Mouse (Mus musculus): ENCODE measurements around the gene Gpr1. TPM values are rescaled to one million over a fixed set of nuclear protein-coding genes. Genes with fewer than 3 reads are reported as not detected.
"Not testable (repeated sequence)": the region's sequence is repeated elsewhere in the genome, so short reads cannot be mapped to it uniquely, and the experiment has no call there.

The Gpr1 gene
- polyA plus RNA-seq, 1 experiment from 2014 or later: 0.20 TPM

DNA sequence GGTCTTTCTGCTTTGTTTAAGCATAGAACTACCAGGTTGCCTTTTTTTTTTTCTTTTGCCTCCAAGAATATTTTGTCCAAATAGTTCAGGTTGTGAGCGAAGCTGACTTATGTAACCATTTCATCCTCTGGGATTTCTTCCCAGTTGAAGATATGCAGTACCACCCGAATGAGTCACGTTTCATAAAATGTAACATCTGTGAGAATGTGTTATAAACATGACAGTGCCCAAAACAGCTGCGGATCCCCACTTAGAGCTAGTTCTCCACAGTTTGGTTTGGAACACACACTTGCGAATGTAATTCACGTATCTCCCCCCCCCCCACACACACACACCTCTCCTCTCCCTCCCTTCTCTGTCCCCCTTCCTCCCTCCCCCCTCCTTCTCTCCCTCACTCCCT lies 15.0 kb downstream of the Gpr1 start:
- no peak overlapping the region for H3K9ac ChIP-seq (replicated peaks)
- H3K27me3 ChIP-seq: peaks cover 28% of the 10 kb centered on the region
- H3K4me2 ChIP-seq: no peak overlapping the region
- WGBS: 85% methylated on average over 6 of the region's 6 CpGs
- H3K4me3 ChIP-seq (replicated peaks): no peak overlapping the region
- peaks cover 7% of the 10 kb centered on the region; the same call in 1 of the 2 replicates for H3K9me3 ChIP-seq
- no peaks in the 10 kb centered on the region for H3K36me3 ChIP-seq
- H3K27ac ChIP-seq: no peak overlapping the region
- H3K4me1 ChIP-seq (replicated peaks): peaks cover 11% of the 10 kb centered on the region
- ATAC-seq (ENCODE audit: insufficient number of reproducible peaks, insufficient read depth, low FRiP score, low TSS enrichment, low read depth): no peak

DNA sequence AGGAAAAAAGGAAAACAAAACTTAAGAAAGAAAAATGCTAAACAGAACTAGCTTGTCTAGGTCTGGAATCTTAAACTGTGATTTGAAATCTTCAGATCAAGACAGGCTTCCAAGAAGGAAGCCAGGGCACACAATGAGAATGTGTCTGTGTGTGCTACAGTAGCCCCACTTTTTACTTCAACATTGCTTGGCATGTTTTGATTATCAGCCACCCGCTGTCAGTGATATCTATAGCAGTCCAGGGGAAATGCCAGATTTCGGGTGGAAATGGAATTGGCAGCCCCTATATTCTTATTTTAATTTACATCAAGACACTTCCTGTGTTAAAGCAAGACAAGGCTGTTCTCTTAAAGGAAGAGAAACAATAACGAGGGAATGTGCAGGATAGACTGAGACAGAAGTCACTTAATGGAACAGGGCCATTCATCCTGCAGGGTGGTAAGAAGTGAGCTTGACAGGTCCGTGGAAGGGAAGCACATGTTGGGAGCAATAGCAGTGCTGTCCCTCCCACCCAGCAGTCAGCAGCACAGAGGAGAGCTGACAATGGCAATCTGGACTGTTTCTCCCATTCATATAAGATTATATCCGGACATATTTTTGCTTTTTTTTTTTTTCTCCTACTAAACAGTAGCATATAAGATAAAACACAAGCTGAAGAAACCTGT lies 18.4 kb downstream of the Gpr1 start:
- no peak for ATAC-seq (ENCODE audit: insufficient number of reproducible peaks, insufficient read depth, low FRiP score, low TSS enrichment, low read depth)
- Histone ChIP-seq H3K9ac (replicated peaks) (no peak overlapping the region), H3K4me1 (replicated peaks) (no peaks in the 10 kb centered on the region), H3K36me3 (no peaks in the 10 kb centered on the region), H3K9me3 (peaks cover 7% of the 10 kb centered on the region; the same call in 1 of the 2 replicates), H3K27me3 (0 out of 2 replicates have a peak, but pooled peaks cover 8% of the 10 kb centered on the region), H3K4me3 (replicated peaks) (no peak overlapping the region), H3K4me2 (no peak overlapping the region), H3K27ac (no peak overlapping the region)
- 62% methylated on average over 5 of the region's 5 CpGs for WGBS

DNA sequence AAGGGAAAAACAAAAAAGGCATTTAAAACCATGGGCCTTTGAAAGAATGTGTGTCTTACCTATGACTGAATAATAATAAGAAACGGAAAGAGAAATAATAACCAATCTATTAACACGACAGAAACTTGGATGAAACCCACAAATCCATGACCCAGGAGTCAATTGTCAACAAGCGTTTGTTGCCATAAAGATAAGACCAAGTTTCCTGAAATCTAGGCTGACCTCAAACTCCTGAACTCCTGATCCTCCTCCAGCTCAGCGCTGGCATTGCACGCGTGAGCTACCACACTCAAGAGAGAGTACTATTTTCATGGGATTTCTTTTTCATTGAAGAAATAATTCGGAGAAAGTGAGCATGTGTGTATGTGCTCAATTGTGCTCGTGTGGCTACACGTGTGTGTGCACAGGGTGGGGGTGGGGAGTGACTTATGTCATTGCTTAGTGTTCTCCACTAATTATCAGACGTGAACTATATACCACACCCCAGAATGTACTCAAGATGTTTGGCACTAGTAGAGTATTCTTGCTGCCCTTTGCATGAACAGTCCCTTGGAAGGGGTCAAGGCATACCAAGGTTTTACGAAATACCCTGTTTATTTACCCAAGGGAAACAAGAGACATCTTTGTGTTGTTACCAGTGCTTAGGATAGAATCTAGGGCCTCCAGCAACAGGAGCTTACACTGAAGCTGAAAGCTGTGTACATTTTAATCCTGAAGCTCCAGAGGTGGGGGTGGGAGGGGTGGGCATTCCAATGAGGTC lies 21.9 kb downstream of the Gpr1 start:
- no peak overlapping the region for H3K4me2 ChIP-seq
- no peak overlapping the region for H3K9ac ChIP-seq (replicated peaks)
- H3K27ac ChIP-seq: no peak overlapping the region
- no peaks in the 10 kb centered on the region for H3K9me3 ChIP-seq
- H3K36me3 ChIP-seq: no peaks in the 10 kb centered on the region
- ATAC-seq (ENCODE audit: insufficient number of reproducible peaks, insufficient read depth, low FRiP score, low TSS enrichment, low read depth): no peak
- no peak overlapping the region for H3K4me3 ChIP-seq (replicated peaks)
- no peaks in the 10 kb centered on the region for H3K4me1 ChIP-seq (replicated peaks)
- 88% methylated on average over 11 of the region's 11 CpGs for WGBS
- 0 out of 2 replicates have a peak, but pooled peaks cover 3% of the 10 kb centered on the region for H3K27me3 ChIP-seq

DNA sequence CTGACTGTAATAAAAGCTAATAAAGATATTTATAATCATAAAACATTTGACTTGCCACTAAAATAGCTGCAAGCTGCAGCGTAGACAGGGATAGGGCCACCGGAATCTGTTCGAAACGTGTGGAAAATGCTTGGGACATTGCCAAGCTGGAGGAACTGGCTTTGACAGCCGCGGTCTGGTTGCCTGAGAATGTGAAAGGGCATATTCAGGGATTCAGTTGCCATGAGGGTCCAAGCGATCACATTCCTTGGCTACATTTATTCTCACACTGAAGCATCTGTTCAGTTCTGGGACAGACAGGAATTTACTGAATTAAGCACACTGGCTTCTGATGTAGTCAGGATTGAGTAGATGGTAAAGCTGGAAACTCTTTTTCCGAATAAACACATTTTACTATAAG lies 23.5 kb downstream of the Gpr1 start:
- Histone ChIP-seq H3K27me3 (0 out of 2 replicates have a peak, but pooled peaks cover 3% of the 10 kb centered on the region), H3K9me3 (no peaks in the 10 kb centered on the region), H3K36me3 (no peaks in the 10 kb centered on the region), H3K27ac (0 out of 2 replicates have a peak overlapping the region, but pooled peaks have one; percentile 23), H3K9ac (replicated peaks) (no peak overlapping the region), H3K4me3 (replicated peaks) (no peak overlapping the region), H3K4me2 (no peak overlapping the region), H3K4me1 (replicated peaks) (no peaks in the 10 kb centered on the region)
- 78% methylated on average over 8 of the region's 8 CpGs for WGBS
- peak; percentile 47; the same call in 1 of the 2 replicates for ATAC-seq (ENCODE audit: insufficient number of reproducible peaks, insufficient read depth, low FRiP score, low TSS enrichment, low read depth)

DNA sequence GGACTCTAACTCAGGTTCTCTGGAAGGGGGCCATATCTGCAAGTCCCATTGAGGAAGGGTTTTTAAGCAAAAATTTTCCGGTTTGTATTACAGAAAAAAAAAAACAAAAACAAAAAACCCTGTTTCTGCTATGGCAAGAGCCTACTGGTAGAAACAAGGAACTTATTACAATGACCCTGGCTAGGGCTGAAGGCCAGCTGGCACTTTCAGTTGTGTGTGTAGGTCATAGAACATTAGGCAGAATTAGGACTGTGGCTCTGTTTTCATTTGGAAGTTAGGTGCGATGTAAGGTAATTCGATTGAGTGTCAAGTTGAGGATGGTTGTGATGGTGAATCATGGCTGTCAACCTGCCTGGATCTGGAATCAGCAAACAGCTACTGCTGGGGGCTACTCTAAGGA lies 25.8 kb downstream of the Gpr1 start:
- H3K27me3 ChIP-seq: no peaks in the 10 kb centered on the region
- no peak overlapping the region for H3K4me2 ChIP-seq
- no peak overlapping the region for H3K4me3 ChIP-seq (replicated peaks)
- 0 out of 2 replicates have a peak, but pooled peaks cover 2% of the 10 kb centered on the region for H3K36me3 ChIP-seq
- H3K27ac ChIP-seq: no peak overlapping the region
- H3K9me3 ChIP-seq: no peaks in the 10 kb centered on the region
- ATAC-seq (ENCODE audit: insufficient number of reproducible peaks, insufficient read depth, low FRiP score, low TSS enrichment, low read depth): no peak
- no peak overlapping the region for H3K9ac ChIP-seq (replicated peaks)
- H3K4me1 ChIP-seq (replicated peaks): no peaks in the 10 kb centered on the region
- WGBS: 87% methylated on average over 3 of the region's 3 CpGs

DNA sequence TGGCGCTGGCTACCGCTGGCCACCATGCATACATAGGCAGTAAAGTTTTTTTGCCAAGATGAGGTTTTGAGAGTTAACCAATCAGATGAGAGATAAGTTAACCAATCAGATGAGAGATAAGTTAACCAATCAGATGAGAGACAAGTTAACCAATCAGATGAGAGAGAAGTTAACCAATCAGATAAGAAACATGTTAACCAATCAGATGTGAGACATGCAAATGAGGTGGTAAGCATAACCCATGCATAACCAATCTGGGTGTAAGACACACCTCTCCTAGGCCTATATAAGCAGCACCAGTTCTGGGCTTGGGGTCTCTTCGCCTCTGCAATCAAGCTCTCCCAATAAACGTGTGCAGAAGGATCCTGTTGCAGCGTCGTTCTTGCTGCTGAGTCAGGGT lies 28.9 kb downstream of the Gpr1 start:
- H3K4me3 ChIP-seq (replicated peaks); H3K4me1 ChIP-seq (replicated peaks); H3K36me3 ChIP-seq; H3K27me3 ChIP-seq; H3K9ac ChIP-seq (replicated peaks); ATAC-seq (ENCODE audit: insufficient number of reproducible peaks, insufficient read depth, low FRiP score, low TSS enrichment, low read depth); H3K4me2 ChIP-seq; H3K27ac ChIP-seq; H3K9me3 ChIP-seq: not testable (repeated sequence)
- 90% methylated on average over 6 of the region's 6 CpGs for WGBS

DNA sequence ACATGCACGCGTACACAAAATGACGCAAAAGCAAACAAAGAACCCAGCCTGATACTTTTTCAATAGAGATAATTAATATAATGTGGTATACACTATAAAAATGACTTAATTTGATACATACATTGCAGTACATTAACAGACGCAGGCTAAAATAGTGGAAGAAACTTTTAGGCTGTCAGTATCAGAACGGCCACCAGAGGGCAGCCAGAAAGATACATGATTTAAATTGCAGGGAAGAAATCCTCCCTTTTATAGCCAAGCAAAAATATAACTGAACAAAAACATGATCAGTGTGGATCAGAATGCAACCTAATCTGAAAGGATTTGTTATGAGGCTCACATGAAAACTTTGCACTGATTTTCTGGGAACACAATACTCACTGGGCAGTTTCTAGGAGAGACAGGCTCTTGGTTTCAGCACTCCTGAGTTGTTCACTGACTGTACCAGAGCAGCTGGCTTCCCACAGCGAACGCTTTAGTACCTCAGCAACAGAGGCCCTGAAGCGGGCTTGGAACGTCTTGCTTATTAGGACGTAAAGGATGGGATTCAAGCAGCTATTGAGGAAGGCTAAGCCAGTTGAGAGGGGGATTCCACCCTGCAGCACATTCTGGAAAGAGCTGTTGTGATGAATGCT lies 31.6 kb downstream of the Gpr1 start:
- 58% methylated on average over 10 of the region's 10 CpGs for WGBS
- Histone ChIP-seq H3K27ac (no peak overlapping the region), H3K36me3 (peaks cover 28% of the 10 kb centered on the region)

DNA sequence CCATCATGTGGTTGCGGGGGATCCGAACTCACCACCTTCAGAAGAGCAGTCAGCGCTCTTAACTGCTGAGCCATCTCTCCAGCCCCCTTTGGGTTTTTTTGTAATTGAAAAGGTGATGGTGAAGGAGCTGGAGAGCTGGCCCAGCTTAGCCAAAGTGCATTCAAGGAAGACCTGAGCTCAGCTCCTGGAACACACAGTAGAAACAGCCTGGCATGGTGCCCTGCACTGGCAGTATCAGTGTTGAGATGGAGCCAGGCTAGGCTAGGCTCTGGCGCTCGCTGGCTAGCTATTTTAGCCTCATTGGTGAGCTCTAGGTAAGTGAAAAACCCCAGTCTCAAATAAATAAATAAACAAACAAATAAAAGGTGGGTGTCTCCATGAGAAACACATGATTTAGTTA lies 32.1 kb downstream of the Gpr1 start:
- Histone ChIP-seq H3K9me3 (no peaks in the 10 kb centered on the region), H3K4me2 (no peak overlapping the region), H3K27me3 (no peaks in the 10 kb centered on the region), H3K36me3 (peaks cover 28% of the 10 kb centered on the region), H3K9ac (replicated peaks) (no peak overlapping the region), H3K27ac (no peak overlapping the region), H3K4me1 (replicated peaks) (peaks cover 11% of the 10 kb centered on the region), H3K4me3 (replicated peaks) (no peak overlapping the region)
- 81% methylated on average over 5 of the region's 5 CpGs for WGBS
- no peak for ATAC-seq (ENCODE audit: insufficient number of reproducible peaks, insufficient read depth, low FRiP score, low TSS enrichment, low read depth)

More for the DNA sequence above, 31.6 kb downstream of the Gpr1 start:
- H3K9me3 ChIP-seq: no peaks in the 10 kb centered on the region
- no peak for ATAC-seq (ENCODE audit: insufficient number of reproducible peaks, insufficient read depth, low FRiP score, low TSS enrichment, low read depth)
- peaks cover 8% of the 10 kb centered on the region for H3K4me1 ChIP-seq (replicated peaks)
- H3K4me2 ChIP-seq: no peak overlapping the region
- no peak overlapping the region for H3K4me3 ChIP-seq (replicated peaks)
- no peak overlapping the region for H3K9ac ChIP-seq (replicated peaks)
- no peaks in the 10 kb centered on the region for H3K27me3 ChIP-seq

DNA sequence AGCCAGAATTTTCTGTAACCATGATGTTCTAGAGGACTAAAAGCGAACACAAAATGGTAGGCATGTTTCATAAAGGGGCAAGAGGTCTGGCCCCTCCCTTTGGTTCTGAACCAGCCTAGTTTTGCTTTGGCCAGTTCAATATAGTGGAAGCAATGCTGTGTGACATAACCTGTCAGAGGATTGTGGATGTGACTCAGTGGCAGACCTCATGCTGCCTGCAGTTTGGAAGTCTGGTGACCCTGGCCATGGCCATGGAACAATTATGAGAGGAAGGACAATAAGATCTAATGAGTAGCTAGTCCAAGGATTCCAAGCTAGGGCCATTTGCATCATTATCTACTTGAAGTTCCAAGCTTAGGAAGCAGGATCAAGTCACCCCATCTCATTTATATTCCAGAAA lies 32.9 kb downstream of the Gpr1 start:
- no peak overlapping the region for H3K27ac ChIP-seq
- no peak overlapping the region for H3K4me2 ChIP-seq
- peaks cover 11% of the 10 kb centered on the region for H3K4me1 ChIP-seq (replicated peaks)
- no peak overlapping the region for H3K9ac ChIP-seq (replicated peaks)
- H3K36me3 ChIP-seq: peaks cover 28% of the 10 kb centered on the region
- no peak overlapping the region for H3K4me3 ChIP-seq (replicated peaks)
- H3K27me3 ChIP-seq: no peaks in the 10 kb centered on the region
- ATAC-seq (ENCODE audit: insufficient number of reproducible peaks, insufficient read depth, low FRiP score, low TSS enrichment, low read depth): no peak
- no peaks in the 10 kb centered on the region for H3K9me3 ChIP-seq
- 96% methylated on average over 1 of the region's 1 CpGs for WGBS

DNA sequence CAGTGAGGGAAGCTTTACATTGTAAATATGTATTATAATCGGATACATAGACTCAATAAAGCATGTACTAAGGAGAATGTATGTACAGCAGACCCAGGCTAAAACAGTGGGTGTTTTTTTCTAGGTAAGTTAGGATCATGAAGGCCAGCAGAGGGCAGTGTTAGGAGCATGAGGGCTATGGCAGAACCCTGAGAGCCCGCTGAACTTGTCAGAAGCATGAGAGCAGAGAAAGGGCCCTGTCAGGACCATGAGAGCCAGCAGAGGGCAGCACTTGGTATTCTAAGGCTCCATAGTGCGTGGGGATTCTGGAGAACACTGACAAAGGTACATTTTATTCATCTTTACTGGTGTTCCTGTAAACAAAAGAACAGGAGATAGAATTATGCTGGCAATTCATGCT lies 33.3 kb downstream of the Gpr1 start:
- peak; percentile 54 for ATAC-seq (ENCODE audit: insufficient number of reproducible peaks, insufficient read depth, low FRiP score, low TSS enrichment, low read depth)
- H3K9me3 ChIP-seq: no peaks in the 10 kb centered on the region
- H3K9ac ChIP-seq (replicated peaks): no peak overlapping the region
- H3K27ac ChIP-seq: no peak overlapping the region
- no peaks in the 10 kb centered on the region for H3K27me3 ChIP-seq
- peaks cover 28% of the 10 kb centered on the region for H3K36me3 ChIP-seq
- H3K4me2 ChIP-seq: no peak overlapping the region
- 5% methylated on average over 3 of the region's 3 CpGs for WGBS
- H3K4me1 ChIP-seq (replicated peaks): peaks cover 11% of the 10 kb centered on the region
- no peak overlapping the region for H3K4me3 ChIP-seq (replicated peaks)

DNA sequence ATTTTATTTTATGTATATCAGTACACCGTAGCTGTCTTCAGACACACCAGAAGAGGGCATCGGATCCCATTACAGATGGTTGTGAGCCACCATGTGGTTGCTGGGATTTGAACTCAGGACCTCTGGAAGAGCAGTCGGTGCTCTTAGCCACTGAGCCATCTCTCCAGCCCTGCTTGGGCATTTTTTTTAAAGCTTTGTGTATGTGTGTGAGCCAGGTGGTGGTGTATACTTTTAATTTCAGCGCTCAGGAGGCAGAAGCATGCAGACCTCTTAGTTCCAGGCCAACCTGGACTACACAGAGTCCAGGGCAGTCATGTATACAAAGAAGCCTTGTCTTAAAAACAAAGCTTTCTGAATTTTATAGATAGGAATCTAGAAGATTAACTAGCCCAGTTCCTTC lies 33.8 kb downstream of the Gpr1 start:
- not testable (repeated sequence) for ATAC-seq (ENCODE audit: insufficient number of reproducible peaks, insufficient read depth, low FRiP score, low TSS enrichment, low read depth); H3K4me2 ChIP-seq; H3K27me3 ChIP-seq; H3K27ac ChIP-seq; H3K4me3 ChIP-seq (replicated peaks); H3K9ac ChIP-seq (replicated peaks); H3K9me3 ChIP-seq
- WGBS: 75% methylated on average over 4 of the region's 4 CpGs
- Histone ChIP-seq H3K4me1 (replicated peaks) (peaks cover 13% of the 10 kb centered on the region), H3K36me3 (peaks cover 28% of the 10 kb centered on the region)

All from limb, embryonic 12.5 days (tissue).